Mouse (Mus musculus): ENCODE measurements around the gene Socs5. TPM values are rescaled to one million over a fixed set of nuclear protein-coding genes. Genes with fewer than 3 reads are reported as not detected.
"Not testable (repeated sequence)": the region's sequence is repeated elsewhere in the genome, so short reads cannot be mapped to it uniquely, and the experiment has no call there.

The Socs5 gene
- 10 to 100 TPM; 47.1 to 48.2 TPM for total RNA-seq (2021)

- DNase-seq = no peak
- intact Hi-C loops (cut with DNase I) = no loop called here
These were observed at the start of gene Socs5 for GRCm38 (mm10) chr17:87107623-87108221. TSS of gene Socs5 (plus strand) at chr17:87107679.

GRCm38 (mm10) chr17:87062639-87063038, 44.8 kb upstream of the Socs5 start:
- DNase-seq = no peak
- intact Hi-C loops (cut with DNase I) = no loop called here

GRCm38 (mm10) chr17:87063461-87063860, 44.0 kb upstream of the Socs5 start:
- intact Hi-C loops (cut with DNase I) = no loop called here
- no peak for DNase-seq

GRCm38 (mm10) chr17:87063969-87064368, 43.5 kb upstream of the Socs5 start:
- intact Hi-C loops (cut with DNase I) = no loop called here

GRCm38 (mm10) chr17:87068997-87069396, 38.5 kb upstream of the Socs5 start:
- intact Hi-C loops (cut with DNase I) = no loop called here

More at GRCm38 (mm10) chr17:87063969-87064368, 43.5 kb upstream of the Socs5 start:
- no peak for DNase-seq

GRCm38 (mm10) chr17:87072183-87072582, 35.3 kb upstream of the Socs5 start:
- intact Hi-C loops (cut with DNase I) = loop anchor here (5.0 kb wide), 1 partner anchor 280 kb away; no protein-coding TSS in a partner anchor
- DNase-seq = not testable (repeated sequence)

More at GRCm38 (mm10) chr17:87068997-87069396, 38.5 kb upstream of the Socs5 start:
- no peak for DNase-seq

GRCm38 (mm10) chr17:87072766-87073440, 34.6 kb upstream of the Socs5 start:
- DNase-seq = no peak
- intact Hi-C loops (cut with DNase I) = loop anchor here (5.0 kb wide), 1 partner anchor 279 kb away; no protein-coding TSS in a partner anchor

- intact Hi-C loops (cut with DNase I) = loop anchor here (5.0 kb wide), 1 partner anchor 279 kb away; no protein-coding TSS in a partner anchor
- DNase-seq = no peak
These were observed 34.0 kb upstream of the Socs5 start for GRCm38 (mm10) chr17:87073470-87073869.

- intact Hi-C loops (cut with DNase I); DNase-seq: not testable (repeated sequence)
These were observed 29.3 kb upstream of the Socs5 start for GRCm38 (mm10) chr17:87078217-87078616.

- intact Hi-C loops (cut with DNase I) = no loop called here
- no peak for DNase-seq
These were observed 26.8 kb upstream of the Socs5 start for GRCm38 (mm10) chr17:87080724-87081123.

GRCm38 (mm10) chr17:87082547-87082946, 24.9 kb upstream of the Socs5 start:
- intact Hi-C loops (cut with DNase I) = no loop called here
- DNase-seq = no peak

- intact Hi-C loops (cut with DNase I) = no loop called here
- no peak for DNase-seq
These were observed 23.8 kb upstream of the Socs5 start for GRCm38 (mm10) chr17:87083671-87084070.

GRCm38 (mm10) chr17:87085726-87086125, 21.8 kb upstream of the Socs5 start:
- no peak for DNase-seq
- intact Hi-C loops (cut with DNase I) = no loop called here

- intact Hi-C loops (cut with DNase I) = no loop called here
- DNase-seq = no peak
These were observed 18.2 kb upstream of the Socs5 start for GRCm38 (mm10) chr17:87089296-87089695.

GRCm38 (mm10) chr17:87093061-87093460, 14.4 kb upstream of the Socs5 start:
- intact Hi-C loops (cut with DNase I) = no loop called here
- no peak for DNase-seq

GRCm38 (mm10) chr17:87096951-87097350, 10.5 kb upstream of the Socs5 start:
- intact Hi-C loops (cut with DNase I) = no loop called here
- DNase-seq = no peak

- DNase-seq = no peak
- intact Hi-C loops (cut with DNase I) = no loop called here
These were observed 9.9 kb upstream of the Socs5 start for GRCm38 (mm10) chr17:87097576-87097975.

- intact Hi-C loops (cut with DNase I) = no loop called here
- DNase-seq = no peak
These were observed 6.5 kb upstream of the Socs5 start for GRCm38 (mm10) chr17:87100947-87101346.

- intact Hi-C loops (cut with DNase I) = no loop called here
- no peak for DNase-seq
These were observed 4.8 kb upstream of the Socs5 start for GRCm38 (mm10) chr17:87102636-87103035.

GRCm38 (mm10) chr17:87103060-87103459, 4.4 kb upstream of the Socs5 start:
- no peak for DNase-seq
- intact Hi-C loops (cut with DNase I) = no loop called here

GRCm38 (mm10) chr17:87104276-87104675, 3.2 kb upstream of the Socs5 start:
- intact Hi-C loops (cut with DNase I) = no loop called here

GRCm38 (mm10) chr17:87105941-87106340, 1.5 kb upstream of the Socs5 start:
- intact Hi-C loops (cut with DNase I) = no loop called here
- no peak for DNase-seq

More at GRCm38 (mm10) chr17:87104276-87104675, 3.2 kb upstream of the Socs5 start:
- DNase-seq = peak; percentile 16
